Mouse (Mus musculus): Measurements from ENCODE around the gene Gdf11. TPM values are rescaled to one million over a fixed set of nuclear protein-coding genes. Genes with fewer than 3 reads are reported as not detected.

Gene Gdf11
- total and polyA plus RNA-seq, 3 experiments, result 0.55 to 2.3 (median 1.8) TPM

DNA sequence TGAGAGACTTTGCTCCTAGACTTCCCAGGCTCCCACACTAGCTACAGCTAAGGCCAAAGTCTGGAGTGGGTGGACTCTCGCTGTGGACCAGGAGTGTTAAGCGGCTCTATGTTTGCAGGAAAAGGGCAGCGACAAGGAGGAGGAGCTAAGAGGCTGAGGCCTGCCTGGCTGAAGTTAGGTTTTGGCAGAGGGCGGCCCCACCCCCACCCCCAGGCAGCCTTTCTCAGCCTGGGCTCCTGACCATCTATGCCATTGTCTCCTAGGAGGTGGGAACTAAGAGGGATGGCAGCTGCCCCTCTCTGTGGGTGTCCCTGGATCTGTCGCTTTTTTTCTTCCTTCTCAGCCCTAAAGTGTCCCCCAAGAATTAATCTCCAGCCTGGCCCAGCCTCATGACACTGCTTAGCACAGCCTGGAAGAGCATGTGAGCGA lies 27.7 kb upstream of the Gdf11 start:
- DNase-seq, result peak; percentile 46

DNA sequence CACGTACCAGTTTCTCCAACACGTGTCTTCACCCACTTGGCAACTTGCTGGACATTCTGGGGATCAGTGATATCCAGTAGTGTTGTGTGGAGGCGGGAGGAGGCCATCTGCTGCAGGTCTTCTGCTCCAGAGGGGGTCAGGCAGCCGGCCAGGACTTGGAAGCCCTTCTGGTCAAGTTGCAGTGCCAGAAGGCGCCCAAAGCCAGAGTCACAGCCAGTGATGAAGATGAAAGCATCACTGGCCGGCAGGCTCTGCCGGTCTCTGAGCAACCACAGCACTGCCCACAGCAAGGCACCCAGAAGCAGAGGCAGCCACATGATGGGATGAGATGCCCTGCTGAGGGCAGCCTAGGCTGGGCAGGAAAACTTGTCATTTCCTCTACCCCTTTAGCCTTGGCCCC lies 26.7 kb upstream of the Gdf11 start:
- DNase-seq, result peak; percentile 36

DNA sequence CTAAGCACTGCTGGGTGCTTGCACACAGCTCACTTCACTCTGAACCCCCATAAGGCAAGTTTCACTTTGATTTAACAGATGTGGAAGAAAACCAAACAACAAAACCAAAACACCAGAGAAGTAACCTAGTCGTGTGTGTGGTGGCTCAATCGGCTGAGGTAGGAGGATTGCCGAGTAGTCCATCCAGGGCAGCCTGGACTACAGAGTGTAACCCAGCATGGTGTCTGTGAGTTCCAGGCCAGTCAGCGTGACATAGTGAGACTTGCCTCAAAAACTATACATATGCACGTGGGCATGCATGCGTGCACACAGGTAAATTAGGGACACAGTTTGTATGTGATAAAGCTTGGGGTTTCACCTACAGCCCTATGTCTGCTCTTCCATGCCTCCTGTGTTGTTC lies 25.9 kb upstream of the Gdf11 start:
- no peak for DNase-seq

DNA sequence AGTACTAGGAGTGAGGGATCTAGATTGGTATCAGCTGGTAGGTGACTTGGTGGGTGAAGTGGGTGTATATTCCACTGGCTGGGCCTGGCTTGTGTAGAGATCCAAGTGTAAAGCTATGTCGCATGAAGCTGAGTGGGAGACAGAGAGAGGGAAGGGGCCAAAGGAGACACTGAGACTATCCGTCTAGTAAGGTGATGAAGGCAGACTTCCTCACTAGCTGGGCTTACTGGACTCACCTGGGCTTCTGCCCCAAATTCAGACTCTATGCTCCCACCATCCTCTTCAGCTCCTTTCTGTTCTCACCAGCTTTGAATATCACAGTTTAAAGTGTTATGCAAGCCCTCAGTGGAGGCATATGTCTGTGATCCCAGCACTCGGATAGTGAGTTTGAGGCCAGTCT lies 25.1 kb upstream of the Gdf11 start:
- DNase-seq, result no peak

DNA sequence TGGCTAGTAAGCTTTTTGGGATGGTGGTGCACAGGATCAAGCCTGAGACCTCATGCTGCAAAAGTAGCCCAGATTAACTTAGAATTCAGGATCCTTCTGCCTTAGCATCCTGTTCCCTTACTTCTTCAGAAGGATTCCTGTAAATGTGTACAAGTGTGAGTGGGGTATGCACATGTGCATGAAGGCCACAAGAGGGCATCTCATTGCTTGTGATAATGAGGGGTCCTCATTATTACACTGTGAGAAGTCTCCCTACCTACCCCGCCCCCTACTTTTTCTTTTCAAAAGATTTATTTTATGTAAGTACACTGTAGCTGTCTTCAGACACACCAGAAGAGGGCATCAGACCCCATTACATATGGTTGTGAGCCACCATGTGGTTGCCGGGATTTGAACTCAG lies 24.0 kb upstream of the Gdf11 start:
- DNase-seq, result no peak

DNA sequence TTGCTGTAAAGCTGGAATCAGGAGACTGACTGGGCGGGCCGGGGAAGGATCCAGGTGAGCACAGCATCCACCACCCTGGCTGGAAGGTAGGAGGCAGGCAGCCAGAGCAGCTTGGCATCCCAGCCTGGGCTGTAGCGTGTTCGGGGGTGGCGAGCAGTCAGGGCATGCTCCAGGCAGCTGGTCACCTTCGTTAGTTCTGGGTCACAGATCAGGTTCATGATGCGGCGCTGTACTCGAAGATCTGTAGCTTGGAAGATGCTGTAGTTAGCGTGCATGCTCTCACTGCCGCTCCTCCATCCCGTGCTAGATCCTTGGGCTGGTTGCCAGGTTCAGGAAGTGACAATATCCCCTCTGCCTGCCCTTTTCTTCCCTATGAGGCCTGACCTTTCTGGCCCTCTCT lies 22.2 kb upstream of the Gdf11 start:
- peak; percentile 19 for DNase-seq

DNA sequence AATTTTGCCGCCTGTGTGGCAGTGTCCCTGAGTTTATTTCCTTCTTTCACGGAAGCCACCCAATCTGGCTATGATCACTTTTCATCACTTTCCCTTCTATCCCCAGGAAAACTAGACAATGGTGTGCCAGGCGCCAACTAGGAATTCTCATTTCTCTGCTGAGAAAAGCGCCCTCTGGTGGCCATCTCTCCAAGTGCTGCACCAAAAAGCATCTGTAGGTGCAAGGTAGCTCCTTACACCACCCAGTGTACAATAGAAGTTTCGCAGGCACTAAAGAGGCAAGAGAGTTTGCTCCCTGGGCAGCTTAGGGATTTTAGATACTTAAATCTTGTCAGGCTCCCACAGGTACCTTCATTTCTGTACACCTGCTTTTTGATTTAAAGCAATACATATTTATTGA lies 21.7 kb upstream of the Gdf11 start:
- DNase-seq, result peak; percentile 87

DNA sequence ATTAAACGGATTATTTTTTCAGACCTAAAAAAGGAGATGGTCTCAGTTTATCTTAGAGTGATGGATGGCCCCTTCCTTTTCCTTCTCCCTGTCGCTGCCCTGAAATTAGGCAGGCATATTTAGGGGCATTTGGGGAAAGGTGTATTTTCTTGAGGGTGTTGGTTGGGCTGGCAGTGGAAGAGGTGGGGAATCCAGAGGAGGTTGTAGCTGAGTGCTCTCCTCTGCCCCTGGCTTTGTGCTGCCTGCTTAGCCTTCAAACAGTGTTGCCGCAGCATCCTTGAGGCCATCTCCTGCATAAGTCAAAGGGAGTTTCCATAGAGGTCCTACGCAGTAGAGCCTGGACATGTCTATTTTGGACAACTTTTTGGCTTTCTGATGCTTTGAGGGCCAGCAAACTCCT lies 21.3 kb upstream of the Gdf11 start:
- DNase-seq, result no peak

DNA sequence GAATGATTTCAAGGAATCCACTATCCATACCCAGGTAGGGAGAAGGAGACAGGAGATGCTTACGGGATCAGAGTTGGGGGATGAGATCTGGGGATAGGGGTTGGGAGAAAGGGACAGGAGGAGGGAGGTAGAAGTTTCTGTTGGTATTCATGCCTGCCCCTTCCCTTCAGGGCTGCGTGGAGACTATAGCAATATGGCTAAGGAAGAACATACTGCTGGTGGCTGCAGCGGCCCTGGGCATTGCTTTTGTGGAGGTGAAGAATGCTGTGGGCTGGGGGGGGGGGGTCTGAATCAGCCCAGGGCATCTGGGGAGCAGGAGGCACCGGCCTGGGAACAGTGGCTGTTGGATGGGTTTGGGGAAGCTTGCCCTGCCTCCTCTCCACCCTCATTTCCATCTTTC lies 20.8 kb upstream of the Gdf11 start:
- no peak for DNase-seq

DNA sequence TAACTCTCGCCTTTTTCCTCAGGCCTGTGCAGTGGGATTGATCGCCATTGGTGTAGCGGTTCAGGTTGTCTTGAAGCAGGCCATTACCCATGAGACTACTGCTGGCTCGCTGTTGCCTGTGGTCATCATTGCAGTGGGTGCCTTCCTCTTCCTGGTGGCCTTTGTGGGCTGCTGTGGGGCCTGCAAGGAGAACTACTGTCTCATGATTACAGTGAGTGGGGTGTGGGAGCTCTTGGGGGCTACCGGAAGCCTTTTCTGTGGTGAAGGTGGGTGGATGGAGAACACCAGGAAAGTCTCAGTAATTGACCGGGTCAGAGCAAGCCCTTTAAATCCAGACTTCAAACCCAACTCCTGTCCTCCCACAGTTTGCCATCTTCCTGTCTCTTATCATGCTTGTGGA lies 19.9 kb upstream of the Gdf11 start:
- DNase-seq, result no peak

DNA sequence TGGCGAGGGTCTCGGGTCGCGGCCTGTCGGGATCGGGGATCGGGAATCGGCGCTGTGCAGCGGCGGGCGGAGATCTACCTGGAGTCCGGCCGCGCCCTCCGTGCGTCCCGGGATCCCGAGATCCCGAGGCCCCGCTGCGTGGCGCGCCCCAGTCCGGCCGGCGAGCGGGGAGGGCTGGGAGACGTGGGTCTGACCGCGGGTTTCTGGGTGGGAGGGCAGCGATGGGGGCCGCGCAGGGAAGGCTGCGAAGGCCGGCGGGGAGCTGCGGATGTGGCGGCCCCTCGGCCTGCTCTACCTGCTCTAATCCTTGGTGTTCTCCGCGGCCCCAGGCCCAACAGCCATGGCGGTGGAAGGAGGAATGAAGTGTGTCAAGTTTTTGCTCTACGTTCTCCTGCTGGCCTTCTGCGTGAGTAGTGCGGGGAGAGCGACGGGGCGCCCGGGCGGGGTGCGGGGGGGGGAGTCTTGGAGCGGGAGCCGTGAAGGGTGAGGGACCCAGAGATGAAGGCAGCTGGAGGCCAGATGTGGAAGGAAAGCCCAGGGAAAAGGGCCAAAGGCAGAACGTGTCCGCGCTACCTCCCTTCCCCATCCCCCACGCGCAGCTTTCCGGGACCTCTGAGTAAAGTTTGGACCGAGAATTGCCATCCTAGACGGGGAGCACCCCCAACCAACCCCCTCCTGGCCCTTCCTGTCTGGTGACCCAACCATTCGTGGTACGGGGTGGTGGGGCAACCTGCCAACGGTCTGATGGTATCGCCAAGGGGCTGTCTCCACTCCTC lies 18.7 kb upstream of the Gdf11 start:
- peak; percentile 70 for DNase-seq

DNA sequence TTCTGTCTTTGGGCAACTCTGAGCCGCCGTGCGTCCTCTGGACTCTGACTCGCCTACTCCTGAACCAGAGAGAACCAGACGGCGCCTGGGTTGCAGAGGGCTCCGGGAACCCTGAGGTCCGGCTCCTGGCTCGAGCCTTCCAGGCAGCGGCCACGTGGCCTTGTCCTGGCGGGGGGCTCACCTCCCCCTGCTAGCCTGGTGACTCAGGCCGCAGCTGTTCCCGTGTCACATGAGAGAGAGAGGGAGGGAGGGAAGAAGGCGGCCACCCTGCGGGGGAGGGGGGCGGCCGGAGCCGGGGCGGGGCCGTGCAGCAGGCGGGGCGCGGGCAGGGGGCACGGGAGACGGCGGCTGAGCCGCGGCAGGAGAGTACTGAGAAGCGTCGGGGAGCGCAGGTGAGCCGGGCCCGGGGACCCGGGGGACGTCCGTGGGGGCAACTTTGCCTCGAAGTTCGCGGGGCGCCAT lies 18.1 kb upstream of the Gdf11 start:
- peak; percentile 94 for DNase-seq

DNA sequence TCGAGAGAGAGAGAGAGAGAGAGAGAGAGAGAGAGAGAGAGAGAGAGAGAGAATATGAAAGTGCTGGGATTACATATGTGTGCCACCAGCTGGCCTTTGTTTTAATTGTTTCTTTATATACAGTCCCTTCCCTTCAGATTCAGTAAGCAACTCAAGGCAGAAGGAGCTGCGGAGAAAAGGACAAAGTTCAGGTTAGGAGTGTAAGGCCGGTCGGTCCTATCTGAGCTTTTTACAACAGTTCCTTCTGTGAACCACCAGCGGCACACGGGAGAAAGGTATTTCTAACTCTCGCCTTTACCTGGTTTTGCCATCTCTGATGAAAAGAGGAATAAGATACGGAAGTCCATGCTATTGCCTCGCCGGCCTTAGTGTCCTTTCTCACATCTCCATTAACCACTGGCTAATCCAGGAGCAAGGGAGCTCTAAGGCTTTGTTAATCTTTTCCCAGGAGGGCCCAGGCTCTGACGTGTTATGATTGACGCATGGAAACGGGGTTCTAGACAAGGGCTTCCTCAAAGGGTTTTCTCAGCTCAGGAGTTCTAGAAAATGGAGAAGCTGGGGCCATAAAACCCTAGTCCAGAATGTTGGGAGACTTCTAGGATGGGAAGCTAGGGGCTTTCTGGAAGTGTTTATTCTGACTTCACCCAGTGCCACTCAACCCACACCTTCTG lies 17.4 kb upstream of the Gdf11 start:
- DNase-seq, result no peak

DNA sequence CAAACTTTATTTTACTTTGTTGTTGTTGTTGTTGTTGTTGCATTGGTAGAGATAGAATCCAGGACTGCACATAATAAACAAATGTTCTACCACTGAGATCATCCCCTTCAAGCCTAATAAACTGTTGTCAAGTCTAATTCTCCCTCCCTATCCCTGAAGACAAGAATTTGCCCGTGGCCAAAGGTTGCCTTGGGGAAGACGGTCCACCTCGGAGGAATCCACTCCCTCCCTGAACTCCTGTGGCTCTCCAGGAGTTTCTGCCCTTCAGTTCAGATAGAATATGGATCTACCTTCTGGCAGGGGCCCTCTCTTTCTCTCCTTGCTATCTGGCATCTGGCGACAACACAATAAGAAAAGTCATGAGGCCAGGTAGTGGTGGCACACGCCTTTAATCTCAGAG lies 13.3 kb upstream of the Gdf11 start:
- no peak for DNase-seq

DNA sequence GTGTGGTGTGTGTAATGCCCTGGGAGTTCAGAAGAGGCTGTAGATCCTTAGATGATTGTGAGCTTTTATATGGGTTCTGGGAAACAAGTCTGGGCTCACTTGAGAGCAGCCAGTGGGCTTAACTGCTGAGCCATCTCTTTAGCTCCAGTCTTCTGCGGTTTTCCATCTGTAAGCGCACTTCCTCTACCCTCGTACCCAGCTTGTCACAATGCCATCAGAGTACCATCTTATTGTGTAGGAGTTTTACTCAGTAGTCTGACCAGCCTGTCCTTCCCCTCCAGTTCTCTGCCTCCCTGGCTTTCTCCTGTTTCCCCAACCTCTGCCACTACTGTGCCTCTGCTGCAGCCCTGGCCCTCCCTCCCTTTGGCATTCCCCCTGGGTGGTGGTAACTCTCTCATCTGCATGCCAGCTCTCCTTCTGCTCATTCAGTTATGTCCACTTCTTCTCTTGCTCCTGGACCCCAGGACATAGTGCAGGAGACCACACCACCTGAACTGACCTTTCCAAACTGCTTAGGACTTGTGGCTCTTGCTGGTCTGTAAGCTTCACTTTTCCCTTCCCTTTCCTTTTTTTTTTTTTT lies 11.0 kb upstream of the Gdf11 start:
- DNase-seq, result no peak

DNA sequence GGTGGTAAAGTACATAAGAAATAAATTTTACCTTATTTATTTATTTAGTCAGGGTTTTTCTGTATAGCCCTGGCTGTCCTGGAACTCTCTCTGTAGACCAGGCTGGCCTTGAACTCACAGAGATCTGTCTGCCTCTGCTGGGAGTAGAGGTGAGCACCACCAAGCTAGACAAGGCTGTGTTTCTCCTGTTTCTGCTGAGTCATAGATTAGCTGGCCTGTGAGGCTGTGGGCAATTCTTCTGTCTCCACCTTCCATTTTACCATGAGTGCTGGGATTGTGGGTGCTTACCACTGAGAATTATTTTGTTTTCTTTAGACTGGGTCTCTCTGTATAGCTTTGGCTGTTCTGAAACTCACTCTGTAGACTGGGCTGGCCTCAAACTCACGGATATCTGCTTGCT lies 9.9 kb upstream of the Gdf11 start:
- DNase-seq, result no peak

DNA sequence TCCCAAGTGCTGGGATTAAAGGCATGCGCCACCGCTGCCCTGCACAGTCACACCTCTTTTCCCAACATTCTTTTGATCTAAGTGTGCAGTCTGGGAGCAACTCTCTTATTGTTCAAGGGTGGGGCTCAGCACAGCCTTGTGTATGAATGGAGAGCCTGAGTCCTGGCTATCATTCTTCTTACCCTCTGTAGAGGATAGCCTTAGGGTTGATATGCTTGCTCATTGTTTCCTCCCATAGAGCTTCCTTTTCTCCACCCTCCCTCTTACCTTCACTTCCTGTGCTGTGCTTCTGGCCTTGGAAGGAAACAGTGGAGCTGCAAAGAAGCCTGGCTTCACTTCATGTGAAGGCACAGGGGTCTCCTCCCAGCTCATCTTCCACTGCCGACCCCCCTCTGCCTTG lies 9.2 kb upstream of the Gdf11 start, which contains the start of gene Cd63:
Gene Cd63, plus strand, starts transcription at position 292 of the 400 bp plus-strand sequence.
- DNase-seq, result no peak

DNA sequence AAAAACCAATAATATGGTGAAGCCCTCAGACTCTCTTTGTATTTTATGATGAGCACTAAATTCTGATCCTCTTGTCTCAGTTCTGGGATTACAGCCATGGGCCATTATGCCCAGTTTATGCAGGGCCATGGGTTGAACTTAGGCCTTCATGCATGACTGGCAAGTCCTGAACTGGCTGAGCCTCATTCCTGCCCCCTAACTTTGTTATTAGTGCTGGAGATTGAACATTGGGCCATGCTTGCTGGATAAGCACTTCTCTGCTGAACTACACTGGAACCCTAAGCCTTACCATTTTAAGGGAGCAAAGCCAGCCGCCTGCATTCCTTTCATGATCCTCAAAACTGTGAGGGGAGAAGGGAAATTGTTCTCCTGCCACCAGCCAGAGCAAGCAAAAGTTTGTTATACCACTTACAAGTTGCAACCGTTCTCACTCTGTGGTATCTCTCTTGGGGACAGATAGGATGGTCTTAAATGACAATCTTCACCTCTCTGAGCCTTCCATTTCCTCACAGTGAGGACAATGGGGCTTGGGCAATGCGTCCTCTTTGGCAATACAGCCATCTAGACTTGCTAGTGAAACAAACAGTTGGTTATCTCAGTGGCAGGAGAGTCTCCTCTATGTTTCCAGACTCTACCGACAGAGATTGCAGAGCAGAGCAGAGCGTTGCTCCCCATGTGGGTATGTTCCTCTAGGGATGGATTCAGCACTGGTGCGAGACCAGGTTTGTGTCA lies 8.4 kb upstream of the Gdf11 start:
- DNase-seq, result no peak

DNA sequence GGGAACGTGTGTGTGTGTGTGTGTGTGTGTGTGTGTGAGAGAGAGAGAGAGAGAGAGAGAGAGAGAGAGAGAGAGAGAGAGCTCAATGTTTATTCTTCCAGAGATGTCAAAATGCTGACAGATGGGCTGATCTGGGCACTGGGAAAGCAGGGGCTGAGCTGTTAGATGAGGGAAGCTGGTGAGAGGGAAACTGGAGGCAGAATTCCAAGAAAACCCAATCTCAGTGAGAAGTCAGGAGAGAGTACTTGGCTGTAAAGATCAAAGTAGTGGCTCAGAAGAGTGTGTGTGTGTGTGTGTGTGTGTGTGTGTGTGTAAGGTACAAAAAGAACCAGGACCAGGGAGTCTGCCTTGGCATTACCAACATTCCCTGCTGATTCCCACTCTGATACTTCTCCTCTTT lies 6.0 kb upstream of the Gdf11 start:
- DNase-seq, result no peak

DNA sequence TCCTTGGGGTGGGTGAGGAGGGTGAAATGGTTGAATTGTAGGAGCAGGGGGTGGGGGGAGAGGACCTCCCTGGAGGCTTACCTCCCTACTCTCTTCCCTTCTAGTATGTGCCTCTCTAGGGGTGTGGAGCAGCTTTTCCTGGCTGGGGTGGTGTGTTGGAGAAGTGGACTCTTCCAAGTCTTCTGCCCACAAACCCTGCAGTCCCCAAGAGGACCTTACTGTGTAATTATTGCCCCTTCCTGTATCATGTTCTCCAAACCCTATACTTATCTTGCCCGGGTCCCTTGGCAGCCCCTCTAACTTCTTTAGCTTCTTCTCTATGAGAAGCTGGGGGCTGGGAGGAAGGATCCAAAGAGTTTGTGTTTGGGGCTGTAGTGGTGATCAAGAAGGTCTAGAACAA lies 5.3 kb upstream of the Gdf11 start:
- no peak for DNase-seq

DNA sequence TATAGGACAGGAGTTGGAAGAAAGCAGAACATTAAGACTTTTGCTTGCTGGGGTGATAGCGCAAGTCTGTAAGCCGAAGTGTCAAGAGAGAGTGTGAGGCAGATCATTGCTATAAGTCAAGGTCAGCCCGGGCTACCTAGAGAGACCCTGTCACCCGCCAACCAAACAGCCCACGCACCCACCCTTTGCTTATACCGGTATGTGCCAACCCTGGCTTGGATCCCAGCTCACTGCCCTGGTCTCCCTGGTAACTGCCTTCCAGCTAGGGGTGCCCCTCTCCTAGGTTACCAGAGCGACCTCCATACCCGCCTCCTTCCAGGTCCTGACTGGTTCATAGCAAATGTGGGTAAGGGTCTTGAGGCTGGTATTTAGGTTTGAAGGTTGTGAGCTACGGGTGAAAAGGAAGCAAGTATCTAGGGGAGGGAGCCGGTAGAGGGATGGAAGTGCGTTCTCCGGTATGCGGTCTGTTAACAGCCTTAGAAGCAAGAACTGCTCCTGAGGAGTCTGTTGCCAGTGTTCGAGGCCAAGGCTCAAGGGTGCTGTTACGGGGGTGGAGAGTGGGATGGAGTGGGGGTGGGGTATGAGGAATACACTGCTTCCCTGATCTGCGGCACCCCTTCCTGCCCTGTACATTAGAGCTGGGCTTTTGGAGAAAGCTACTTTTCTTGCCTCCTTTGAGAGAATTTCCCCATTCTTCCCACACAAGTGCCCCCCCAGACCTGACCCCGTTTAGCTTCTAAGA lies 4.6 kb upstream of the Gdf11 start:
- peak; percentile 19 for DNase-seq

DNA sequence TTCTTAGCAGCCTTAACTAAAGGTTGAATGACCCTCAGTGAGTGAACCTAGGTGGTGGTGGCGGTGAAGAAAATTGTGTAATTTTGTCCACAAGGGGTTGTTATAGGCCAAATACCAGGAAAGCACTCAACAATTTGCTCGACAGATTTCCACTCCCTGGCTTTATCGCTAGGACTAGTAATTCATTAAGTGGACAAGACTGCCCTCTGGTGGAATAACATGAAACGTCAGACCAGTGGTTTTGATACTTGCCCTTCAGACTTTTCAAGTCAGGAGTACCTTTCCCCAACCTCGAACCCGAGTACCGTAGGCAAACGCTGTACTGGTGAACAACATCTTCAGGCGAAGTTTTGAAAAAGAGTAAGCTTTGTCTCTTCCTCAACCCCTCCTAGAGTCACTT lies 3.9 kb upstream of the Gdf11 start:
- peak; percentile 72 for DNase-seq
